8 mouse cellular contexts compared by ENCODE assay signal in the genomic region with DNA sequence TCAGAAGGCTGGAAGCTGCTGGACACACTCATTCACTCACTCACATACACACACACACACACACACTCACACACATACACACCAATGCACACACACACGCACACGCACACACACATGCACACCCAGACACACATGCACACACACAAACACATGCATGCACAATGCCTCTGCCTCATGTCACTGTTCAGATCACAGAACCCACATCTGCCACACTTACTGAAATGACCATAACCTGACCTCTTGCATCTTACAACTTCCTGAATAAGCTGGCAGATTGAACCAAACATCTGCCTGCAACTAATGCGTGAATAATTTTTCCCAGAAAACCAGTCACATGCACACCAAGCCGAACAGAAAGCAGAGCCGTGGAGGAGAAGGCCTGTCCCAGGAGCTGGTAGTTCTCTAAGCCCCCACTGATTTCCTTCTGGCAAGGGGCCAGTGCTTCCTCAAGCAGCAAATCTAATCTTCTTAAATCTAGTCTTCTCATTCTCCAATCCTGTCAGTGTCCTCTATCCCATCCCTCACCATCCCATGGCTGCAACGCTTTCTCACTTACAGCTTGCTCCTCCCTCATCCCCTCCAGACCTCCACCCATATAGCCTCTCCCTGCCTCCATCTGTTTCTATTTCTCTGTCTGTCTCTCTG. TPM values are rescaled to one million over a fixed set of nuclear protein-coding genes. Genes with fewer than 3 reads are reported as not detected.
DNase-seq lines count a peak whose midpoint lies in the region; ATAC-seq lines count a peak whose summit lies in the region.

No protein-coding gene starts in this region.

- ATAC-seq in CD4-positive, CD25-positive, alpha-beta regulatory T cell, adult 4 months: no peak

- intact Hi-C loops in gastrocnemius, postnatal 36 days (cut with DNase I): no loop called here

- peak; percentile 13 to 32 for DNase-seq in gastrocnemius, adult 8-10 months (ENCODE audit: low spot score in 2 of 2)
- no peak for DNase-seq in gastrocnemius, postnatal 36 days
- peak; percentile 5 for DNase-seq in urinary bladder, postnatal 25 days (ENCODE audit: low spot score)
- DNase-seq in urinary bladder, postnatal 10 days (ENCODE audit: low spot score): no peak
- DNase-seq in lung, postnatal 10 days: peak; percentile 60
- no peak for DNase-seq in spleen, postnatal 36 days (ENCODE audit: low spot score in 2 of 2)
- no peak for DNase-seq in right cerebral cortex, adult 18-20 months

RNA-seq across cellular contexts. Expression of a gene that starts 51.1 kb away (rescaled TPM):
- total RNA-seq in gastrocnemius, adult 8-10 months (2022): 100 to 1,000 TPM; 229 to 309 (median 276) TPM
- 100 to 1,000 TPM; 312 to 318 TPM for total RNA-seq in gastrocnemius, postnatal 36 days (2021)
- 10 to 100 TPM; 50.7 to 52.1 TPM for polyA plus RNA-seq in CD4-positive, CD25-positive, alpha-beta regulatory T cell, adult 4 months (2017; shearing (Covaris generic))

Comparison
In these comparisons a context has a peak if more than half of its experiments do, and no peak if none do; other contexts are left out.
1. DNase-seq: peak in gastrocnemius, adult 8-10 months (2 of 2), urinary bladder, postnatal 25 days (single experiment) and lung, postnatal 10 days (single experiment); none in gastrocnemius, postnatal 36 days (0 of 2), urinary bladder, postnatal 10 days (single experiment), spleen, postnatal 36 days (0 of 2) and right cerebral cortex, adult 18-20 months (single experiment).